Mouse (Mus musculus) MEL (cell line): ENCODE measurements around the gene Map7. TPM values are rescaled to one million over a fixed set of nuclear protein-coding genes. Genes with fewer than 3 reads are reported as not detected.

Experiments used
- DNase-seq: peaks from one replicate; pipeline ENCODE4 v3.0.0; 2011; ENCODE audit warnings: low read depth, low spot score
- H3K27ac ChIP-seq: 2 replicates; pipeline ENCODE4 v1.5.1; 2012; ENCODE audit warnings: low read depth, mild to moderate bottlenecking, control low read depth, low read length, moderate library complexity; ENCODE audit not compliant: control insufficient read depth
- H3K27me3 ChIP-seq, 2 experiments: fragments of 150-350 bp in 1 of 2; sonication (generic) in 1 of 2; 2 replicates each; pipeline ENCODE4 v1.6.1; 2012; ENCODE audit warnings: low read length in 2 of 2, mild to moderate bottlenecking in 2 of 2, improper control_type of control experiment in 1 of 2, moderate library complexity in 1 of 2; ENCODE audit not compliant: insufficient read depth in 2 of 2, control insufficient read depth in 1 of 2
- H3K36me3 ChIP-seq, 2 experiments: 2 replicates each; pipeline ENCODE4 v1.6.1; 2012 to 2014; ENCODE audit warnings: low read length in 2 of 2, improper control_type of control experiment in 1 of 2, inconsistent platforms in 1 of 2, mild to moderate bottlenecking in 1 of 2; ENCODE audit not compliant: insufficient read depth in 2 of 2, control insufficient read depth in 1 of 2
- H3K4me1 ChIP-seq, 2 experiments: fragments of 150-350 bp in 1 of 2; sonication (generic) in 1 of 2; 2 replicates each; pipeline ENCODE4 v1.6.1; 2012; ENCODE audit warnings: low read length in 2 of 2, improper control_type of control experiment in 1 of 2, mild to moderate bottlenecking in 1 of 2; ENCODE audit not compliant: insufficient read depth in 2 of 2, control insufficient read depth in 1 of 2
- H3K4me3 ChIP-seq, 2 experiments: fragments of 150-350 bp in 1 of 2; sonication (generic) in 1 of 2; 2 replicates each; pipeline ENCODE4 v1.5.1; 2012; ENCODE audit warnings: low read depth in 2 of 2, low read length in 2 of 2, mild to moderate bottlenecking in 2 of 2, moderate library complexity in 2 of 2, control low read depth in 1 of 2, improper control_type of control experiment in 1 of 2; ENCODE audit not compliant: control insufficient read depth in 1 of 2, insufficient read depth in 1 of 2
- H3K79me2 ChIP-seq: 2 replicates; pipeline ENCODE4 v1.6.1; 2012; ENCODE audit warnings: mild to moderate bottlenecking, low read length, moderate library complexity; ENCODE audit not compliant: control insufficient read depth, poor library complexity, insufficient read depth
- H3K9ac ChIP-seq: 2 replicates; pipeline ENCODE4 v1.6.1; 2012; ENCODE audit warnings: low read depth, mild to moderate bottlenecking, control low read depth, low read length, moderate library complexity; ENCODE audit not compliant: control insufficient read depth, poor library complexity, severe bottlenecking
- H3K9me3 ChIP-seq: fragments of 150-350 bp; sonication (generic); replicated peaks from 2 replicates; pipeline ENCODE4 v1.6.1; 2012; ENCODE audit warnings: mild to moderate bottlenecking, low read length, improper control_type of control experiment, moderate library complexity; ENCODE audit not compliant: insufficient read depth
- BHLHE40 ChIP-seq: IDR thresholded peaks from 2 replicates; pipeline ENCODE4 v1.6.1; 2012; ENCODE audit warnings: low read depth, mild to moderate bottlenecking, inconsistent platforms, low read length, improper control_type of control experiment, borderline replicate concordance
- E2F4 ChIP-seq: IDR thresholded peaks from 2 replicates; pipeline ENCODE4 v1.6.1; 2011; ENCODE audit warnings: low read depth, low read length, improper control_type of control experiment, borderline replicate concordance
- EP300 ChIP-seq, 2 experiments: IDR thresholded peaks; 2 replicates each; pipeline ENCODE4 v1.6.1; 2011; ENCODE audit warnings: improper control_type of control experiment in 2 of 2, low read length in 2 of 2, low read depth in 1 of 2, mild to moderate bottlenecking in 1 of 2
- ETS1 ChIP-seq: IDR thresholded peaks from 2 replicates; pipeline ENCODE4 v1.6.1; 2012; ENCODE audit warnings: low read depth, mild to moderate bottlenecking, inconsistent platforms, low read length, improper control_type of control experiment, moderate library complexity
- GABPA ChIP-seq: IDR thresholded peaks from 2 replicates; pipeline ENCODE4 v1.6.1; 2012; ENCODE audit warnings: low read depth, mild to moderate bottlenecking, inconsistent platforms, low read length, improper control_type of control experiment, moderate library complexity
- GATA1 ChIP-seq: IDR thresholded peaks from 2 replicates; pipeline ENCODE4 v1.6.1; 2011; ENCODE audit warnings: low read depth, low read length, improper control_type of control experiment
- HCFC1 ChIP-seq: IDR thresholded peaks from 2 replicates; pipeline ENCODE4 v1.6.1; 2012; ENCODE audit warnings: low read depth, mild to moderate bottlenecking, inconsistent platforms, low read length, improper control_type of control experiment, moderate library complexity
- JUND ChIP-seq: IDR thresholded peaks from 2 replicates; pipeline ENCODE4 v1.6.1; 2011; ENCODE audit warnings: low read depth, mild to moderate bottlenecking, improper control_type of control experiment, low read length
- MAFK ChIP-seq: IDR thresholded peaks from 2 replicates; pipeline ENCODE4 v1.6.1; 2011; ENCODE audit warnings: low read depth, mild to moderate bottlenecking, low read length, improper control_type of control experiment, borderline replicate concordance
- MAZ ChIP-seq: IDR thresholded peaks from 2 replicates; pipeline ENCODE4 v1.6.1; 2012; ENCODE audit warnings: low read depth, mild to moderate bottlenecking, inconsistent platforms, low read length, improper control_type of control experiment
- MEF2A ChIP-seq: IDR thresholded peaks from 2 replicates; pipeline ENCODE4 v1.6.1; 2014; ENCODE audit warnings: low read depth, mild to moderate bottlenecking, inconsistent platforms, low read length, improper control_type of control experiment; ENCODE audit not compliant: poor library complexity, insufficient replicate concordance, severe bottlenecking; ENCODE audit errors: extremely low read depth
- MXI1 ChIP-seq: IDR thresholded peaks from 2 replicates; pipeline ENCODE4 v1.6.1; 2011; ENCODE audit warnings: mild to moderate bottlenecking, low read depth, low read length, improper control_type of control experiment
- MYC ChIP-seq: IDR thresholded peaks from 2 replicates; pipeline ENCODE4 v1.6.1; 2011; ENCODE audit warnings: low read depth, mild to moderate bottlenecking, low read length, improper control_type of control experiment, moderate library complexity
- POLR2A ChIP-seq, 2 experiments: IDR thresholded peaks; 2 replicates each; pipeline ENCODE4 v1.6.1; 2011 to 2012; ENCODE audit warnings: low read length in 2 of 2, mild to moderate bottlenecking in 2 of 2, control low read depth in 1 of 2, improper control_type of control experiment in 1 of 2, low read depth in 1 of 2, moderate library complexity in 1 of 2; ENCODE audit not compliant: control insufficient read depth in 1 of 2, insufficient read depth in 1 of 2, poor library complexity in 1 of 2
- POLR2AphosphoS2 ChIP-seq: IDR thresholded peaks from 2 replicates; pipeline ENCODE4 v1.6.1; 2011; ENCODE audit warnings: low read length, improper control_type of control experiment
- RCOR1 ChIP-seq: IDR thresholded peaks from 2 replicates; pipeline ENCODE4 v1.6.1; 2012; ENCODE audit warnings: low read depth, mild to moderate bottlenecking, inconsistent platforms, low read length, improper control_type of control experiment
- TAL1 ChIP-seq: IDR thresholded peaks from 2 replicates; pipeline ENCODE4 v1.6.1; 2012; ENCODE audit warnings: mild to moderate bottlenecking, inconsistent platforms, low read length, moderate library complexity, mixed read lengths
- USF2 ChIP-seq, 2 experiments: IDR thresholded peaks; 2 replicates each; pipeline ENCODE4 v1.6.1; 2011 to 2012; ENCODE audit warnings: improper control_type of control experiment in 2 of 2, low read length in 2 of 2, borderline replicate concordance in 1 of 2, inconsistent platforms in 1 of 2, low read depth in 1 of 2, mild to moderate bottlenecking in 1 of 2; ENCODE audit not compliant: insufficient read depth in 1 of 2
- ZNF384 ChIP-seq: IDR thresholded peaks from 2 replicates; pipeline ENCODE4 v1.6.1; 2012; ENCODE audit warnings: low read depth, mild to moderate bottlenecking, inconsistent platforms, low read length, improper control_type of control experiment
- polyA plus RNA-seq, 2 experiments: library from polyadenylated mRNA; stranded (reverse) in 1 of 2; unstranded in 1 of 2; fragments of >175 nt in 1 of 2; fragments of >200 nt in 1 of 2; gene quantifications; 2 replicates each; pipeline versions ENCODE4 v1.2.1 to v1.2.4; 2012; ENCODE audit warnings: low replicate concordance in 2 of 2, low read depth in 1 of 2; ENCODE audit not compliant: insufficient read length in 2 of 2, insufficient read depth in 1 of 2, missing spikeins in 1 of 2
- total RNA-seq: library from RNA; depleted of rRNA; stranded (reverse); fragments of 300-350 nt; gene quantifications from 2 replicates; pipeline ENCODE4 v1.2.3, GENCODE M21; 2012

Map7 gene
- total and polyA plus RNA-seq, 3 experiments, result 3.1 to 9.5 TPM; not detected in 1

DNA sequence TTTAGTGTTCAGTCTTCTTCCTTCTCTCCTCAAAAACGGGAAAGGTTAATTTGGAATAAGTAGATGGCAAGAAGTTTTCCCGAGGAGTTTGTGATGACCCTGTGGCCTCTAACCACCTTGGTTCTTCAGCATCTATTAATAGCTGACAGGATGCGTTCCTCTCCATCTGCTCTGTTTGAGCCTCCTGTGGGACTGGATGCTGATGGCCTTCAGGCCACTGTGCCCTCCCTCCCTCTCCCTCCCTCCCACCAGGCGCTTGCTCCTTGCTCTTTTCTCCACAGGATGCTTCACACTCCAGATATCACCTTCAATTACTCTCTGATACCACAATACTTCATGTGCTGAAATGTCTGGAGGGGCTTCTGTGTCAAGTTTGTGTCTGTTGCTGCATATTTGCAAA is 10.5 kb downstream of the Map7 start:
- Histone ChIP-seq H3K4me1 (peaks cover 0 to 6% of the 10 kb centered on the region in 2 experiments; a peak in 1 of 4 replicates), H3K79me2 (no peaks in the 10 kb centered on the region), H3K36me3 (peaks cover 0 to 2% of the 10 kb centered on the region in 2 experiments; a peak in 2 of 4 replicates), H3K4me3 (no peak overlapping the region), H3K27ac (no peak overlapping the region), H3K9ac (no peak overlapping the region), H3K9me3 (no peaks in the 10 kb centered on the region), H3K27me3 (no peaks in the 10 kb centered on the region)
- no peak for DNase-seq
- no peak for TF ChIP-seq POLR2A (IDR thresholded peaks at IDR 0.05; ENCODE audit: control insufficient read depth in 1 of 2, insufficient read depth in 1 of 2, low read depth in 1 of 2, low read length in 2 of 2, poor library complexity in 1 of 2)
- no peak for TF ChIP-seq MXI1
- no peak for TF ChIP-seq GABPA
- no peak for TF ChIP-seq RCOR1
- no peak for TF ChIP-seq E2F4
- TF ChIP-seq GATA1, result no peak
- no peak for TF ChIP-seq JUND
- no peak for TF ChIP-seq TAL1
- no peak for TF ChIP-seq ETS1
- no peak for TF ChIP-seq USF2 (IDR thresholded peaks at IDR 0.05; ENCODE audit: borderline replicate concordance in 1 of 2, insufficient read depth in 1 of 2, low read depth in 1 of 2, low read length in 2 of 2)
- TF ChIP-seq BHLHE40, result no peak
- no peak for TF ChIP-seq EP300 (IDR thresholded peaks at IDR 0.05; ENCODE audit: low read depth in 1 of 2, low read length in 2 of 2)
- no peak for TF ChIP-seq ZNF384
- TF ChIP-seq MEF2A, result no peak
- TF ChIP-seq MAZ, result no peak
- no peak for TF ChIP-seq POLR2AphosphoS2

DNA sequence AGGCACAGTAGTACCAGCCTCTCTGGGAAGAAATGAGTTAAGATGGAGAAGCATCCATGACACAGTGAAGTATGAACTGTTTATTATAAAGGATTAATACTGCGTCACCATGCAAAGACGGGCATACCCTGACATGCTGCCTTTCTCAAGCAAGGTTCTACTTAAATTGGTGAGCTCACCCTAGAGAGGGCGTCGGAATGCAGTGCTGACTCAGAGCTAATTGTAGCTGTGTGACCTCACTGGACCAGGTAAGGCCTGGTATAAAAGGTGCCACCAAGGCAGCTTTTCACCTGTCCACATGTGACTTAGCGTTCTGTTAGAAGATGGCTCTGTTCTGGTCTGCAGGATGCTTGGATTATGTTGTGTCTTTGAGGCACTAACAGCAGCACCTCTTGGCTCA is 11.0 kb downstream of the Map7 start:
- Histone ChIP-seq H3K27ac (no peak overlapping the region), H3K36me3 (peaks cover 0 to 2% of the 10 kb centered on the region in 2 experiments; a peak in 2 of 4 replicates), H3K79me2 (no peaks in the 10 kb centered on the region), H3K4me1 (peaks cover 0 to 6% of the 10 kb centered on the region in 2 experiments; a peak in 1 of 4 replicates), H3K9ac (no peak overlapping the region), H3K27me3 (no peaks in the 10 kb centered on the region)
- TF ChIP-seq ZNF384 (no peak), E2F4 (no peak), MAFK (no peak), MYC (no peak), HCFC1 (no peak)
- TF ChIP-seq, all 39 proteins: peak for 0
- H3K9me3 ChIP-seq, result no peaks in the 10 kb centered on the region
- H3K4me3 ChIP-seq, result no peak overlapping the region
- DNase-seq, result no peak
